Mouse (Mus musculus) bone marrow macrophage, adult 2 months (primary cell): ENCODE data around the gene Grm6.

Experiments
- CTCF ChIP-seq: IDR thresholded peaks from 2 replicates; pipeline ENCODE4 v1.5.1; 2012; ENCODE audit warnings: low read depth, mild to moderate bottlenecking, low read length, moderate library complexity
- POLR2A ChIP-seq: IDR thresholded peaks from 2 replicates; pipeline ENCODE4 v1.6.1; 2012; ENCODE audit warnings: mild to moderate bottlenecking, low read depth, low read length, borderline replicate concordance

- TF ChIP-seq CTCF = no peak
- no peak for TF ChIP-seq POLR2A
Measured at GRCm38 (mm10) chr11:50897359-50897758, 46.9 kb downstream of the Grm6 start.
